Mouse (Mus musculus) MEL (cell line): Measurements from ENCODE around the gene Fgfr2. TPM values are rescaled to one million over a fixed set of nuclear protein-coding genes. Genes with fewer than 3 reads are reported as not detected.

Source experiments
- DNase-seq: peaks from one replicate; pipeline ENCODE4 v3.0.0; 2011; ENCODE audit warnings: low read depth, low spot score
- H3K27ac ChIP-seq: 2 replicates; pipeline ENCODE4 v1.5.1; 2012; ENCODE audit warnings: low read depth, mild to moderate bottlenecking, control low read depth, low read length, moderate library complexity; ENCODE audit not compliant: control insufficient read depth
- H3K27me3 ChIP-seq, 2 experiments: fragments of 150-350 bp in 1 of 2; sonication (generic) in 1 of 2; 2 replicates each; pipeline ENCODE4 v1.6.1; 2012; ENCODE audit warnings: low read length in 2 of 2, mild to moderate bottlenecking in 2 of 2, improper control_type of control experiment in 1 of 2, moderate library complexity in 1 of 2; ENCODE audit not compliant: insufficient read depth in 2 of 2, control insufficient read depth in 1 of 2
- H3K36me3 ChIP-seq, 2 experiments: 2 replicates each; pipeline ENCODE4 v1.6.1; 2012 to 2014; ENCODE audit warnings: low read length in 2 of 2, improper control_type of control experiment in 1 of 2, inconsistent platforms in 1 of 2, mild to moderate bottlenecking in 1 of 2; ENCODE audit not compliant: insufficient read depth in 2 of 2, control insufficient read depth in 1 of 2
- H3K4me1 ChIP-seq, 2 experiments: fragments of 150-350 bp in 1 of 2; sonication (generic) in 1 of 2; 2 replicates each; pipeline ENCODE4 v1.6.1; 2012; ENCODE audit warnings: low read length in 2 of 2, improper control_type of control experiment in 1 of 2, mild to moderate bottlenecking in 1 of 2; ENCODE audit not compliant: insufficient read depth in 2 of 2, control insufficient read depth in 1 of 2
- H3K4me3 ChIP-seq, 2 experiments: fragments of 150-350 bp in 1 of 2; sonication (generic) in 1 of 2; 2 replicates each; pipeline ENCODE4 v1.5.1; 2012; ENCODE audit warnings: low read depth in 2 of 2, low read length in 2 of 2, mild to moderate bottlenecking in 2 of 2, moderate library complexity in 2 of 2, control low read depth in 1 of 2, improper control_type of control experiment in 1 of 2; ENCODE audit not compliant: control insufficient read depth in 1 of 2, insufficient read depth in 1 of 2
- H3K79me2 ChIP-seq: 2 replicates; pipeline ENCODE4 v1.6.1; 2012; ENCODE audit warnings: mild to moderate bottlenecking, low read length, moderate library complexity; ENCODE audit not compliant: control insufficient read depth, poor library complexity, insufficient read depth
- H3K9ac ChIP-seq: 2 replicates; pipeline ENCODE4 v1.6.1; 2012; ENCODE audit warnings: low read depth, mild to moderate bottlenecking, control low read depth, low read length, moderate library complexity; ENCODE audit not compliant: control insufficient read depth, poor library complexity, severe bottlenecking
- H3K9me3 ChIP-seq: fragments of 150-350 bp; sonication (generic); replicated peaks from 2 replicates; pipeline ENCODE4 v1.6.1; 2012; ENCODE audit warnings: mild to moderate bottlenecking, low read length, improper control_type of control experiment, moderate library complexity; ENCODE audit not compliant: insufficient read depth
- BHLHE40 ChIP-seq: IDR thresholded peaks from 2 replicates; pipeline ENCODE4 v1.6.1; 2012; ENCODE audit warnings: low read depth, mild to moderate bottlenecking, inconsistent platforms, low read length, improper control_type of control experiment, borderline replicate concordance
- CHD1 ChIP-seq: IDR thresholded peaks from 2 replicates; pipeline ENCODE4 v1.6.1; 2012; ENCODE audit warnings: low read depth, mild to moderate bottlenecking, inconsistent platforms, low read length, improper control_type of control experiment
- CHD2 ChIP-seq: IDR thresholded peaks from 2 replicates; pipeline ENCODE4 v1.6.1; 2011; ENCODE audit warnings: low read length, improper control_type of control experiment
- CTCF ChIP-seq, 3 experiments: IDR thresholded peaks in 2 of 3; conservative IDR thresholded peaks in 1 of 3; 2 replicates each; pipeline ENCODE4 v1.5.1; 2011 to 2012; ENCODE audit warnings: low read length in 3 of 3, low read depth in 2 of 3, mild to moderate bottlenecking in 2 of 3, improper control_type of control experiment in 1 of 3, inconsistent platforms in 1 of 3, mixed read lengths in 1 of 3, moderate library complexity in 1 of 3; ENCODE audit not compliant: control insufficient read depth in 1 of 3, insufficient read depth in 1 of 3, poor library complexity in 1 of 3, severe bottlenecking in 1 of 3
- E2F4 ChIP-seq: IDR thresholded peaks from 2 replicates; pipeline ENCODE4 v1.6.1; 2011; ENCODE audit warnings: low read depth, low read length, improper control_type of control experiment, borderline replicate concordance
- EP300 ChIP-seq, 2 experiments: IDR thresholded peaks; 2 replicates each; pipeline ENCODE4 v1.6.1; 2011; ENCODE audit warnings: improper control_type of control experiment in 2 of 2, low read length in 2 of 2, low read depth in 1 of 2, mild to moderate bottlenecking in 1 of 2
- ETS1 ChIP-seq: IDR thresholded peaks from 2 replicates; pipeline ENCODE4 v1.6.1; 2012; ENCODE audit warnings: low read depth, mild to moderate bottlenecking, inconsistent platforms, low read length, improper control_type of control experiment, moderate library complexity
- GATA1 ChIP-seq: IDR thresholded peaks from 2 replicates; pipeline ENCODE4 v1.6.1; 2011; ENCODE audit warnings: low read depth, low read length, improper control_type of control experiment
- HCFC1 ChIP-seq: IDR thresholded peaks from 2 replicates; pipeline ENCODE4 v1.6.1; 2012; ENCODE audit warnings: low read depth, mild to moderate bottlenecking, inconsistent platforms, low read length, improper control_type of control experiment, moderate library complexity
- JUND ChIP-seq: IDR thresholded peaks from 2 replicates; pipeline ENCODE4 v1.6.1; 2011; ENCODE audit warnings: low read depth, mild to moderate bottlenecking, improper control_type of control experiment, low read length
- KAT2A ChIP-seq: conservative IDR thresholded peaks from 2 replicates; pipeline ENCODE4 v1.6.1; 2012; ENCODE audit warnings: low read depth, low read length, improper control_type of control experiment, inconsistent platforms
- MYC ChIP-seq: IDR thresholded peaks from 2 replicates; pipeline ENCODE4 v1.6.1; 2011; ENCODE audit warnings: low read depth, mild to moderate bottlenecking, low read length, improper control_type of control experiment, moderate library complexity
- NELFE ChIP-seq: IDR thresholded peaks from 2 replicates; pipeline ENCODE4 v1.6.1; 2011; ENCODE audit warnings: low read depth, low read length, improper control_type of control experiment
- NRF1 ChIP-seq: IDR thresholded peaks from 2 replicates; pipeline ENCODE4 v1.6.1; 2014; ENCODE audit warnings: low read depth, mild to moderate bottlenecking, inconsistent platforms, low read length, improper control_type of control experiment, moderate library complexity; ENCODE audit not compliant: poor library complexity, insufficient read depth, severe bottlenecking
- RAD21 ChIP-seq: IDR thresholded peaks from 2 replicates; pipeline ENCODE4 v1.6.1; 2011; ENCODE audit warnings: mild to moderate bottlenecking, low read depth, low read length, improper control_type of control experiment
- SIN3A ChIP-seq: IDR thresholded peaks from 2 replicates; pipeline ENCODE4 v1.6.1; 2012; ENCODE audit warnings: low read length, improper control_type of control experiment, inconsistent platforms
- SMC3 ChIP-seq: IDR thresholded peaks from 2 replicates; pipeline ENCODE4 v1.6.1; 2011; ENCODE audit warnings: low read depth, low read length, improper control_type of control experiment
- TAL1 ChIP-seq: IDR thresholded peaks from 2 replicates; pipeline ENCODE4 v1.6.1; 2012; ENCODE audit warnings: mild to moderate bottlenecking, inconsistent platforms, low read length, moderate library complexity, mixed read lengths
- TBP ChIP-seq: IDR thresholded peaks from 2 replicates; pipeline ENCODE4 v1.8.0; 2011; ENCODE audit warnings: low read depth, low read length, improper control_type of control experiment
- TCF12 ChIP-seq: IDR thresholded peaks from 2 replicates; pipeline ENCODE4 v1.6.1; 2014; ENCODE audit warnings: low read depth, mild to moderate bottlenecking, inconsistent platforms, low read length, improper control_type of control experiment, moderate library complexity
- UBTF ChIP-seq: IDR thresholded peaks from 2 replicates; pipeline ENCODE4 v1.6.1; 2012; ENCODE audit warnings: low read depth, mild to moderate bottlenecking, inconsistent platforms, low read length, improper control_type of control experiment, moderate library complexity, borderline replicate concordance; ENCODE audit not compliant: insufficient read depth
- USF2 ChIP-seq, 2 experiments: IDR thresholded peaks; 2 replicates each; pipeline ENCODE4 v1.6.1; 2011 to 2012; ENCODE audit warnings: improper control_type of control experiment in 2 of 2, low read length in 2 of 2, borderline replicate concordance in 1 of 2, inconsistent platforms in 1 of 2, low read depth in 1 of 2, mild to moderate bottlenecking in 1 of 2; ENCODE audit not compliant: insufficient read depth in 1 of 2
- ZC3H11A ChIP-seq: IDR thresholded peaks from 2 replicates; pipeline ENCODE4 v1.6.1; 2012; ENCODE audit warnings: low read depth, mild to moderate bottlenecking, inconsistent platforms, low read length, improper control_type of control experiment
- ZKSCAN1 ChIP-seq: IDR thresholded peaks from 2 replicates; pipeline ENCODE4 v1.6.1; 2012; ENCODE audit warnings: low read depth, mild to moderate bottlenecking, inconsistent platforms, low read length, improper control_type of control experiment, moderate library complexity
- ZNF384 ChIP-seq: IDR thresholded peaks from 2 replicates; pipeline ENCODE4 v1.6.1; 2012; ENCODE audit warnings: low read depth, mild to moderate bottlenecking, inconsistent platforms, low read length, improper control_type of control experiment
- polyA plus RNA-seq, 2 experiments: library from polyadenylated mRNA; stranded (reverse) in 1 of 2; unstranded in 1 of 2; fragments of >175 nt in 1 of 2; fragments of >200 nt in 1 of 2; gene quantifications; 2 replicates each; pipeline versions ENCODE4 v1.2.1 to v1.2.4; 2012; ENCODE audit warnings: low replicate concordance in 2 of 2, low read depth in 1 of 2; ENCODE audit not compliant: insufficient read length in 2 of 2, insufficient read depth in 1 of 2, missing spikeins in 1 of 2
- total RNA-seq: library from RNA; depleted of rRNA; stranded (reverse); fragments of 300-350 nt; gene quantifications from 2 replicates; pipeline ENCODE4 v1.2.3, GENCODE M21; 2012

Fgfr2 gene
- total and polyA plus RNA-seq, 3 experiments: not detected

DNA sequence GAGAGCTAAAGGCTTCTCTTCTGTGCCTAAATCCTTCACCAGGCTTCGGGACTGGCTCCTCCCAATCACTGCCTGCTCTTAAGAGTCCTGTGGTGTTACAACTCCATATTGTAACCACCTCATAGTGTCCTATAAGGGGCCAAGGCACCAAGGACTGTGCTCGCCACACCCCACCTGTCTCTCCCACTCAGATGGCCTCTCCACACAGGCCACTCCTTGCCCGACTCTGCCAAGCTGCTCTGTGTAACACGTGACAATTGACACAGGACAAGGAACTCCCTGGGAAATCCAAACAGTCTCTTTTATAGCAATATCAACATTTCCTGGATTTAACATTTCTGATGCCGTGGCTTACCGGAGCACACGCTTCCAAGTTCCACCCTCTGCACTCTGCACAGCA is 2876.7 kb downstream of the Fgfr2 start:
- no peak overlapping the region for H3K9ac ChIP-seq
- no peaks in the 10 kb centered on the region for H3K9me3 ChIP-seq
- DNase-seq: no peak
- H3K36me3 ChIP-seq: no peaks in the 10 kb centered on the region
- TF ChIP-seq CHD1 (no peak), ZC3H11A (no peak), NELFE (no peak), CTCF (IDR thresholded peaks at IDR 0.05 in 2 of 3, conservative IDR thresholded peaks at IDR 0.05 in 1 of 3; ENCODE audit: control insufficient read depth in 1 of 3, insufficient read depth in 1 of 3, low read depth in 2 of 3, low read length in 3 of 3, poor library complexity in 1 of 3, severe bottlenecking in 1 of 3) (no peak), CHD2 (no peak), E2F4 (no peak), MYC (no peak), GATA1 (no peak), KAT2A (no peak), UBTF (no peak), TCF12 (no peak), SIN3A (no peak)
- H3K79me2 ChIP-seq: no peaks in the 10 kb centered on the region
- no peak overlapping the region for H3K4me3 ChIP-seq
- no peaks in the 10 kb centered on the region for H3K4me1 ChIP-seq
- no peaks in the 10 kb centered on the region for H3K27me3 ChIP-seq
- H3K27ac ChIP-seq: no peak overlapping the region

DNA sequence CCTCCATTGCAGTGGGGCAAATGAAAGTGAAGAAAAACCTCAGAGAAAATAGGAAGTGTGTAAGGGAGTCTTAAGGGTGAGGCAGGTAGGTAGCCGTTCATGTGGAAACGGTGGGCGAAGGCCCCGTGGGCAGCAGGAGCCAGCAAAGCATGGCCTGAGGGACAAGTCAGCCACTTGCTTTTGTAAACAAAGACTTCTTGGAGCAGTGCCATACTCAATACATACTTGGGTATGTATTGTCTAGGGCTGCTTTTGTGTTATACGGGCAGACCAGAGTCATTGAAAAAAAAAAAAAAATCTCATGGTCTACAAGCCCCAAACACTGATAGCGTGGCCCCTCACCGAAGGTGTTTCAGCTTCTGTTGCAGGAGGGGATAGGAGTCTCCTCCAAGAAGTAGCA is 2878.6 kb downstream of the Fgfr2 start:
- DNase-seq: no peak
- H3K27me3 ChIP-seq: no peaks in the 10 kb centered on the region
- no peak overlapping the region for H3K4me3 ChIP-seq
- H3K4me1 ChIP-seq: no peaks in the 10 kb centered on the region
- H3K79me2 ChIP-seq: no peaks in the 10 kb centered on the region
- no peak overlapping the region for H3K27ac ChIP-seq
- H3K9me3 ChIP-seq: no peaks in the 10 kb centered on the region
- H3K9ac ChIP-seq: no peak overlapping the region
- no peak for TF ChIP-seq RAD21
- no peak for TF ChIP-seq ZNF384
- TF ChIP-seq TCF12: no peak
- TF ChIP-seq ETS1: no peak
- no peak for TF ChIP-seq NRF1
- no peak for TF ChIP-seq HCFC1
- no peak for TF ChIP-seq GATA1
- no peak for TF ChIP-seq MYC
- TF ChIP-seq TAL1: no peak
- no peak for TF ChIP-seq CTCF (IDR thresholded peaks at IDR 0.05 in 2 of 3, conservative IDR thresholded peaks at IDR 0.05 in 1 of 3; ENCODE audit: control insufficient read depth in 1 of 3, insufficient read depth in 1 of 3, low read depth in 2 of 3, low read length in 3 of 3, poor library complexity in 1 of 3, severe bottlenecking in 1 of 3)
- no peak for TF ChIP-seq ZKSCAN1
- TF ChIP-seq SMC3: no peak
- TF ChIP-seq JUND: no peak
- no peak for TF ChIP-seq USF2 (IDR thresholded peaks at IDR 0.05; ENCODE audit: borderline replicate concordance in 1 of 2, insufficient read depth in 1 of 2, low read depth in 1 of 2, low read length in 2 of 2)
- no peak for TF ChIP-seq BHLHE40
- no peak for TF ChIP-seq EP300 (IDR thresholded peaks at IDR 0.05; ENCODE audit: low read depth in 1 of 2, low read length in 2 of 2)
- TF ChIP-seq TBP: no peak
- no peaks in the 10 kb centered on the region for H3K36me3 ChIP-seq
